Mouse (Mus musculus) liver, adult 2 months (tissue): Measurements from ENCODE around the gene Rpl13a. TPM values are rescaled to one million over a fixed set of nuclear protein-coding genes. Genes with fewer than 3 reads are reported as not detected.
A peak's percentile ranks its signal among the peaks of the same experiment; 100 is the strongest.

Experiments used
- DNase-seq: peaks from one replicate; pipeline ENCODE4 v3.0.0-alpha.2; 2011; ENCODE audit warnings: low read depth, low spot score; ENCODE audit errors: extremely low read depth
- H3K27ac ChIP-seq: fragments of 200-500 bp; replicated peaks from 2 replicates; pipeline ENCODE4 v1.5.1; 2012; ENCODE audit warnings: low read depth, mild to moderate bottlenecking, control low read depth, inconsistent platforms, low read length; ENCODE audit not compliant: insufficient read depth
- H3K27me3 ChIP-seq: fragments of 200-500 bp; 2 replicates; pipeline ENCODE4 v1.6.1; 2012; ENCODE audit warnings: mild to moderate bottlenecking, moderate library complexity, low read length, inconsistent platforms; ENCODE audit not compliant: control insufficient read depth, insufficient read depth
- H3K36me3 ChIP-seq: fragments of 200-500 bp; 2 replicates; pipeline ENCODE4 v1.6.1; 2012; ENCODE audit warnings: low read length, inconsistent platforms; ENCODE audit not compliant: control insufficient read depth, insufficient read depth
- H3K4me1 ChIP-seq: fragments of 200-500 bp; 2 replicates; pipeline ENCODE4 v1.6.1; 2011; ENCODE audit warnings: low read length; ENCODE audit not compliant: control insufficient read depth, insufficient read depth
- H3K4me3 ChIP-seq: fragments of 200-500 bp; 2 replicates; pipeline ENCODE4 v1.5.1; 2011; ENCODE audit warnings: low read depth, mild to moderate bottlenecking, control low read depth, low read length, moderate library complexity; ENCODE audit not compliant: insufficient read depth
- H3K79me2 ChIP-seq: fragments of 200-500 bp; 2 replicates; pipeline ENCODE4 v1.6.1; 2012; ENCODE audit warnings: inconsistent platforms, mild to moderate bottlenecking, low read length, moderate library complexity; ENCODE audit not compliant: control insufficient read depth, insufficient read depth
- H3K9ac ChIP-seq: fragments of 200-500 bp; 2 replicates; pipeline ENCODE4 v1.6.1; 2012; ENCODE audit warnings: low read depth, mild to moderate bottlenecking, control low read depth, inconsistent platforms, low read length
- CTCF ChIP-seq: fragments of 200-500 bp; IDR thresholded peaks from 2 replicates; pipeline ENCODE4 v1.5.1; 2011; ENCODE audit warnings: low read depth, low read length, control low read depth
- POLR2A ChIP-seq: fragments of 200-500 bp; IDR thresholded peaks from 2 replicates; pipeline ENCODE4 v1.6.1; 2011; ENCODE audit warnings: low read length, control low read depth; ENCODE audit not compliant: insufficient read depth; ENCODE audit errors: extremely low read depth
- WGBS: fragments of 180-500 bp; shearing (Covaris S2); methylation state at CpG from one replicate; pipeline ENCODE4 v1.1.7; 2018; 5-methylcytosine and 5-hydroxymethylcytosine counted together
- polyA plus RNA-seq: library from polyadenylated mRNA; depleted of rRNA; stranded (reverse); fragments of >200 nt; gene quantifications from 2 replicates; pipeline ENCODE4 v1.2.3, GENCODE M21; 2012
- total RNA-seq: library from RNA; depleted of rRNA; stranded (reverse); fragments of >200 nt; gene quantifications from 2 replicates; pipeline ENCODE4 v1.2.3, GENCODE M21; 2014

Rpl13a gene
- total and polyA plus RNA-seq, 2 experiments = 488 to 1,440 TPM

- peak overlapping the region; percentile 57 for H3K27ac ChIP-seq
- DNase-seq = no peak
- WGBS = 62% methylated on average over 25 of the region's 25 CpGs
Measured at GRCm38 (mm10) chr7:45082401-45083299, 45.9 kb downstream of the Rpl13a start.

GRCm38 (mm10) chr7:45081016-45081415 is 47.5 kb downstream of the Rpl13a start:
- H3K27ac ChIP-seq = no peak overlapping the region
- 64% methylated on average over 5 of the region's 5 CpGs for WGBS
- no peaks in the 10 kb centered on the region for H3K4me1 ChIP-seq
- H3K36me3 ChIP-seq = no peaks in the 10 kb centered on the region
- TF ChIP-seq CTCF (no peak), POLR2A (no peak)
- H3K9ac ChIP-seq = no peak overlapping the region
- no peaks in the 10 kb centered on the region for H3K27me3 ChIP-seq
- DNase-seq = no peak
- no peaks in the 10 kb centered on the region for H3K79me2 ChIP-seq
- H3K4me3 ChIP-seq = no peak overlapping the region

More at GRCm38 (mm10) chr7:45082401-45083299, 45.9 kb downstream of the Rpl13a start:
- no peaks in the 10 kb centered on the region for H3K4me1 ChIP-seq
- no peaks in the 10 kb centered on the region for H3K79me2 ChIP-seq
- no peaks in the 10 kb centered on the region for H3K36me3 ChIP-seq
- no peak for TF ChIP-seq CTCF
- no peak for TF ChIP-seq POLR2A
- peak overlapping the region; percentile 37 for H3K9ac ChIP-seq
- no peaks in the 10 kb centered on the region for H3K27me3 ChIP-seq
- H3K4me3 ChIP-seq = peak overlapping the region; percentile 36

GRCm38 (mm10) chr7:45079856-45080255 is 48.7 kb downstream of the Rpl13a start:
- Histone ChIP-seq H3K79me2 (no peaks in the 10 kb centered on the region), H3K9ac (no peak overlapping the region), H3K4me3 (no peak overlapping the region), H3K36me3 (no peaks in the 10 kb centered on the region), H3K27ac (no peak overlapping the region), H3K27me3 (no peaks in the 10 kb centered on the region), H3K4me1 (peaks cover 7% of the 10 kb centered on the region; the same call in 1 of the 2 replicates)
- TF ChIP-seq CTCF (peak; percentile 93), POLR2A (no peak)
- 1% methylated on average over 10 of the region's 10 CpGs for WGBS
- DNase-seq = peak; percentile 62

GRCm38 (mm10) chr7:45078513-45078912 is 50.0 kb downstream of the Rpl13a start:
- H3K27ac ChIP-seq = no peak overlapping the region
- no peak overlapping the region for H3K9ac ChIP-seq
- H3K4me1 ChIP-seq = peaks cover 7% of the 10 kb centered on the region; the same call in 1 of the 2 replicates
- no peaks in the 10 kb centered on the region for H3K36me3 ChIP-seq
- H3K79me2 ChIP-seq = 0 out of 2 replicates have a peak, but pooled peaks cover 5% of the 10 kb centered on the region
- 23% methylated on average over 9 of the region's 9 CpGs for WGBS
- H3K4me3 ChIP-seq = no peak overlapping the region
- no peaks in the 10 kb centered on the region for H3K27me3 ChIP-seq
- DNase-seq = peak; percentile 62
- peak; percentile 81 for TF ChIP-seq CTCF
- TF ChIP-seq POLR2A = no peak

- TF ChIP-seq CTCF (no peak), POLR2A (no peak)
- H3K79me2 ChIP-seq = peaks cover 10% of the 10 kb centered on the region; the same call in 1 of the 2 replicates
Measured at GRCm38 (mm10) chr7:45077829-45078228, 50.7 kb downstream of the Rpl13a start.

GRCm38 (mm10) chr7:45077322-45077721 is 51.2 kb downstream of the Rpl13a start:
- 91% methylated on average over 14 of the region's 14 CpGs for WGBS
- H3K4me1 ChIP-seq = peaks cover 14% of the 10 kb centered on the region

More at GRCm38 (mm10) chr7:45077829-45078228, 50.7 kb downstream of the Rpl13a start:
- H3K4me1 ChIP-seq = peaks cover 12% of the 10 kb centered on the region
- no peak overlapping the region for H3K4me3 ChIP-seq
- no peak for DNase-seq
- no peaks in the 10 kb centered on the region for H3K36me3 ChIP-seq
- 90% methylated on average over 2 of the region's 2 CpGs for WGBS
- no peak overlapping the region for H3K27ac ChIP-seq
- H3K27me3 ChIP-seq = no peaks in the 10 kb centered on the region
- no peak overlapping the region for H3K9ac ChIP-seq

More at GRCm38 (mm10) chr7:45077322-45077721, 51.2 kb downstream of the Rpl13a start:
- no peak overlapping the region for H3K4me3 ChIP-seq
- H3K36me3 ChIP-seq = no peaks in the 10 kb centered on the region
- H3K27ac ChIP-seq = no peak overlapping the region
- no peak for TF ChIP-seq CTCF
- TF ChIP-seq POLR2A = no peak
- no peak overlapping the region for H3K9ac ChIP-seq
- H3K79me2 ChIP-seq = peaks cover 10% of the 10 kb centered on the region; the same call in 1 of the 2 replicates
- no peaks in the 10 kb centered on the region for H3K27me3 ChIP-seq
- DNase-seq = no peak
